Mouse (Mus musculus): ENCODE results near the gene Tsga10. TPM values are rescaled to one million over a fixed set of nuclear protein-coding genes. Genes with fewer than 3 reads are reported as not detected.
"Not testable (repeated sequence)": the region's sequence is repeated elsewhere in the genome, so short reads cannot be mapped to it uniquely, and the experiment has no call there.

Gene Tsga10
- total and polyA plus RNA-seq, 2 experiments from 2014 or later, result 7.5 TPM

GRCm38 (mm10) chr1:37846878-37847277, 19.4 kb downstream of the Tsga10 start:
- 82% methylated on average over 8 of the region's 8 CpGs for whole genome bisulfite sequencing
- ATAC-seq (ENCODE audit: low FRiP score) (no peak), DNase-seq (ENCODE audit: low spot score) (no peak)
- TF ChIP-seq CTCF (IDR thresholded peaks at IDR 0.05), result no peak
- H3K4me2 ChIP-seq (ENCODE audit: low read depth, low read length, poor library complexity, severe bottlenecking), result no peak overlapping the region
- H3K9ac ChIP-seq (replicated peaks; ENCODE audit: low read length, poor library complexity, severe bottlenecking), result no peak overlapping the region
- H3K9me3 ChIP-seq (ENCODE audit: low read length), result no peaks in the 10 kb centered on the region
- no peaks in the 10 kb centered on the region for H3K27me3 ChIP-seq (ENCODE audit: insufficient read depth, low read length)
- H3K4me3 ChIP-seq (ENCODE audit: low read depth, low read length), result no peak overlapping the region
- no peaks in the 10 kb centered on the region for H3K4me1 ChIP-seq (ENCODE audit: insufficient read depth, low read length)
- no peaks in the 10 kb centered on the region for H3K36me3 ChIP-seq (ENCODE audit: insufficient read depth, low read length)
- no peak overlapping the region for H3K27ac ChIP-seq (ENCODE audit: low read depth, low read length)

- no peak for ATAC-seq (ENCODE audit: low FRiP score)
- TF ChIP-seq CTCF (IDR thresholded peaks at IDR 0.05), result no peak
- Histone ChIP-seq H3K27ac (ENCODE audit: low read depth, low read length) (no peak overlapping the region), H3K4me1 (ENCODE audit: insufficient read depth, low read length) (no peaks in the 10 kb centered on the region), H3K36me3 (ENCODE audit: insufficient read depth, low read length) (peaks cover 20% of the 10 kb centered on the region), H3K9ac (replicated peaks; ENCODE audit: low read length, poor library complexity, severe bottlenecking) (no peak overlapping the region), H3K27me3 (ENCODE audit: insufficient read depth, low read length) (no peaks in the 10 kb centered on the region), H3K9me3 (ENCODE audit: low read length) (no peaks in the 10 kb centered on the region), H3K4me3 (ENCODE audit: low read depth, low read length) (no peak overlapping the region), H3K4me2 (ENCODE audit: low read depth, low read length, poor library complexity, severe bottlenecking) (no peak overlapping the region)
- no peak for DNase-seq (ENCODE audit: low spot score)
- 72% methylated on average over 2 of the region's 2 CpGs for WGBS
Observed at GRCm38 (mm10) chr1:37831681-37832080, 34.5 kb downstream of the Tsga10 start.

GRCm38 (mm10) chr1:37802291-37802690, 63.9 kb downstream of the Tsga10 start:
- H3K4me2 ChIP-seq (ENCODE audit: low read depth, low read length, poor library complexity, severe bottlenecking); H3K4me3 ChIP-seq (ENCODE audit: low read depth, low read length); H3K36me3 ChIP-seq (ENCODE audit: insufficient read depth, low read length); ATAC-seq (ENCODE audit: low FRiP score); H3K9me3 ChIP-seq (ENCODE audit: low read length); H3K27me3 ChIP-seq (ENCODE audit: insufficient read depth, low read length); H3K27ac ChIP-seq (ENCODE audit: low read depth, low read length); H3K4me1 ChIP-seq (ENCODE audit: insufficient read depth, low read length); H3K9ac ChIP-seq (replicated peaks; ENCODE audit: low read length, poor library complexity, severe bottlenecking): not testable (repeated sequence)
- DNase-seq (ENCODE audit: low spot score), result peak; percentile 3
- 80% methylated on average over 1 of the region's 1 CpGs for WGBS
- peak; percentile 65 for TF ChIP-seq CTCF (IDR thresholded peaks at IDR 0.05)

- Histone ChIP-seq H3K9me3 (ENCODE audit: low read length) (no peaks in the 10 kb centered on the region), H3K4me2 (ENCODE audit: low read depth, low read length, poor library complexity, severe bottlenecking) (no peak overlapping the region), H3K36me3 (ENCODE audit: insufficient read depth, low read length) (no peaks in the 10 kb centered on the region), H3K9ac (replicated peaks; ENCODE audit: low read length, poor library complexity, severe bottlenecking) (no peak overlapping the region), H3K27me3 (ENCODE audit: insufficient read depth, low read length) (no peaks in the 10 kb centered on the region), H3K4me3 (ENCODE audit: low read depth, low read length) (no peak overlapping the region), H3K4me1 (ENCODE audit: insufficient read depth, low read length) (no peaks in the 10 kb centered on the region), H3K27ac (ENCODE audit: low read depth, low read length) (no peak overlapping the region)
- no peak for ATAC-seq (ENCODE audit: low FRiP score)
- DNase-seq (ENCODE audit: low spot score), result no peak
- WGBS, result 90% methylated on average over 2 of the region's 2 CpGs
- no peak for TF ChIP-seq CTCF (IDR thresholded peaks at IDR 0.05)
Observed at GRCm38 (mm10) chr1:37800298-37800697, 65.9 kb downstream of the Tsga10 start.

- ATAC-seq (ENCODE audit: low FRiP score), result no peak
- 78% methylated on average over 3 of the region's 3 CpGs for WGBS
Observed at GRCm38 (mm10) chr1:37799505-37799904, 66.7 kb downstream of the Tsga10 start.

GRCm38 (mm10) chr1:37759407-37759806, 106.8 kb downstream of the Tsga10 start:
- no peaks in the 10 kb centered on the region for H3K27me3 ChIP-seq (ENCODE audit: insufficient read depth, low read length)
- ATAC-seq (ENCODE audit: low FRiP score), result no peak
- no peak overlapping the region for H3K4me2 ChIP-seq (ENCODE audit: low read depth, low read length, poor library complexity, severe bottlenecking)
- no peaks in the 10 kb centered on the region for H3K9me3 ChIP-seq (ENCODE audit: low read length)
- no peak overlapping the region for H3K9ac ChIP-seq (replicated peaks; ENCODE audit: low read length, poor library complexity, severe bottlenecking)
- no peak overlapping the region for H3K27ac ChIP-seq (ENCODE audit: low read depth, low read length)
- H3K4me1 ChIP-seq (ENCODE audit: insufficient read depth, low read length), result no peaks in the 10 kb centered on the region
- H3K36me3 ChIP-seq (ENCODE audit: insufficient read depth, low read length), result no peaks in the 10 kb centered on the region
- H3K4me3 ChIP-seq (ENCODE audit: low read depth, low read length), result no peak overlapping the region
- no peak for DNase-seq (ENCODE audit: low spot score)
- peak; percentile 43 for TF ChIP-seq CTCF (IDR thresholded peaks at IDR 0.05)

More at GRCm38 (mm10) chr1:37799505-37799904, 66.7 kb downstream of the Tsga10 start:
- Histone ChIP-seq H3K4me1 (ENCODE audit: insufficient read depth, low read length) (no peaks in the 10 kb centered on the region), H3K9ac (replicated peaks; ENCODE audit: low read length, poor library complexity, severe bottlenecking) (no peak overlapping the region), H3K27me3 (ENCODE audit: insufficient read depth, low read length) (no peaks in the 10 kb centered on the region), H3K4me3 (ENCODE audit: low read depth, low read length) (no peak overlapping the region), H3K36me3 (ENCODE audit: insufficient read depth, low read length) (no peaks in the 10 kb centered on the region), H3K27ac (ENCODE audit: low read depth, low read length) (no peak overlapping the region), H3K9me3 (ENCODE audit: low read length) (no peaks in the 10 kb centered on the region), H3K4me2 (ENCODE audit: low read depth, low read length, poor library complexity, severe bottlenecking) (no peak overlapping the region)
- no peak for TF ChIP-seq CTCF (IDR thresholded peaks at IDR 0.05)
- no peak for DNase-seq (ENCODE audit: low spot score)

Data from midbrain, postnatal 0 days (tissue).